Mouse (Mus musculus): ENCODE results near the gene Trip13.

GRCm38 (mm10) chr13:73907683-73908412 lies 29.7 kb downstream of the Trip13 start:
- TF ChIP-seq CTCF (IDR thresholded peaks at IDR 0.05; ENCODE audit: low read depth) (peak; percentile 85), EP300 (IDR thresholded peaks at IDR 0.05; ENCODE audit: low read depth) (no peak)
